Mouse (Mus musculus) kidney, embryonic 14.5 days (tissue): ENCODE data around the gene H2-DMa. TPM values are rescaled to one million over a fixed set of nuclear protein-coding genes. Genes with fewer than 3 reads are reported as not detected.
A peak's percentile ranks its signal among the peaks of the same experiment; 100 is the strongest.

ENCODE experiments used
- ATAC-seq: fragments of 200-750 bp; cut with Nextera tagmentation; 2 replicates; pipeline ENCODE4 v1.8.0; 2017; ENCODE audit warnings: moderate number of reproducible peaks, mild to moderate bottlenecking, moderate TSS enrichment, moderate library complexity; ENCODE audit not compliant: low FRiP score, low TSS enrichment
- H3K27ac ChIP-seq: fragments of 300-500 bp; sonication (generic); 2 replicates; pipeline ENCODE4 v1.5.1; 2014; ENCODE audit warnings: low read depth, mild to moderate bottlenecking, low read length, moderate library complexity, mixed read lengths
- H3K27me3 ChIP-seq: fragments of 300-500 bp; sonication (generic); 2 replicates; pipeline ENCODE4 v1.6.1; 2014; ENCODE audit warnings: mild to moderate bottlenecking, low read length; ENCODE audit not compliant: control insufficient read depth, insufficient read depth
- H3K36me3 ChIP-seq: fragments of 300-500 bp; sonication (generic); 2 replicates; pipeline ENCODE4 v1.6.1; 2014; ENCODE audit warnings: low read length, mixed read lengths; ENCODE audit not compliant: control insufficient read depth, insufficient read depth
- H3K4me1 ChIP-seq: fragments of 300-500 bp; sonication (generic); 2 replicates; pipeline ENCODE4 v1.6.1; 2014; ENCODE audit warnings: low read length, mixed read lengths; ENCODE audit not compliant: control insufficient read depth, insufficient read depth
- H3K4me2 ChIP-seq: fragments of 300-500 bp; sonication (generic); replicated peaks from 2 replicates; pipeline ENCODE4 v1.6.1; 2014; ENCODE audit warnings: low read depth, mild to moderate bottlenecking, low read length
- H3K4me3 ChIP-seq: fragments of 300-500 bp; sonication (generic); 2 replicates; pipeline ENCODE4 v1.5.1; 2014; ENCODE audit warnings: mild to moderate bottlenecking, low read length
- H3K9ac ChIP-seq: fragments of 300-500 bp; sonication (generic); 2 replicates; pipeline ENCODE4 v1.6.1; 2014; ENCODE audit warnings: low read depth, mild to moderate bottlenecking, low read length, moderate library complexity
- H3K9me3 ChIP-seq: fragments of 300-500 bp; sonication (generic); 2 replicates; pipeline ENCODE4 v1.6.1; 2016; ENCODE audit warnings: low read length; ENCODE audit not compliant: control insufficient read depth
- WGBS: fragments of 180-500 bp; shearing (Covaris S2); extraction: QIAGEN DNeasy Blood & Tissue Kit; methylation state at CpG from one replicate; pipeline ENCODE4 v1.1.7; 2014; 5-methylcytosine and 5-hydroxymethylcytosine counted together
- polyA plus RNA-seq: library from polyadenylated mRNA; unstranded; fragments of >200 nt; fragmentation: Nextera tagmentation; extraction: Ambion mirVana; gene quantifications from 2 replicates; pipeline ENCODE4 v1.2.1, GENCODE M21; 2014

The H2-DMa gene
- polyA plus RNA-seq, 1 experiment from 2014 or later = 19.3 TPM

- no peaks in the 10 kb centered on the region for H3K36me3 ChIP-seq
- H3K27ac ChIP-seq = no peak overlapping the region
- WGBS = 38% methylated on average over 1 of the region's 1 CpGs
- H3K9me3 ChIP-seq = peaks cover 11% of the 10 kb centered on the region
- no peak overlapping the region for H3K4me3 ChIP-seq
- no peaks in the 10 kb centered on the region for H3K27me3 ChIP-seq
- H3K4me2 ChIP-seq = no peak overlapping the region
- no peak overlapping the region for H3K9ac ChIP-seq
- H3K4me1 ChIP-seq = no peaks in the 10 kb centered on the region
- ATAC-seq = no peak
Observed at GRCm38 (mm10) chr17:34174075-34174474, 54.7 kb downstream of the H2-DMa start.

GRCm38 (mm10) chr17:34177179-34177578, 57.8 kb downstream of the H2-DMa start:
- H3K36me3 ChIP-seq = no peaks in the 10 kb centered on the region
- no peak overlapping the region for H3K27ac ChIP-seq
- H3K4me1 ChIP-seq = no peaks in the 10 kb centered on the region
- H3K9me3 ChIP-seq = peaks cover 11% of the 10 kb centered on the region
- 70% methylated on average over 4 of the region's 4 CpGs for WGBS
- no peak for ATAC-seq
- H3K4me2 ChIP-seq = no peak overlapping the region
- no peak overlapping the region for H3K9ac ChIP-seq
- H3K4me3 ChIP-seq = no peak overlapping the region
- H3K27me3 ChIP-seq = no peaks in the 10 kb centered on the region

- Histone ChIP-seq H3K4me1 (no peaks in the 10 kb centered on the region), H3K9ac (no peak overlapping the region), H3K9me3 (peaks cover 6% of the 10 kb centered on the region; the same call in 1 of the 2 replicates), H3K4me3 (no peak overlapping the region), H3K27me3 (0 out of 2 replicates have a peak, but pooled peaks cover 11% of the 10 kb centered on the region), H3K36me3 (no peaks in the 10 kb centered on the region), H3K27ac (no peak overlapping the region), H3K4me2 (no peak overlapping the region)
- no peak for ATAC-seq
- 65% methylated on average over 6 of the region's 6 CpGs for WGBS
Observed at GRCm38 (mm10) chr17:34179019-34179418, 59.7 kb downstream of the H2-DMa start.

- ATAC-seq = no peak
- no peak overlapping the region for H3K27ac ChIP-seq
- H3K9ac ChIP-seq = no peak overlapping the region
- 76% methylated on average over 13 of the region's 13 CpGs for WGBS
- H3K4me3 ChIP-seq = no peak overlapping the region
- H3K4me2 ChIP-seq = no peak overlapping the region
- H3K9me3 ChIP-seq = peaks cover 6% of the 10 kb centered on the region; the same call in 1 of the 2 replicates
- H3K36me3 ChIP-seq = no peaks in the 10 kb centered on the region
- peaks cover 12% of the 10 kb centered on the region; the same call in 1 of the 2 replicates for H3K27me3 ChIP-seq
- no peaks in the 10 kb centered on the region for H3K4me1 ChIP-seq
Observed at GRCm38 (mm10) chr17:34179913-34180859, 60.8 kb downstream of the H2-DMa start.

- WGBS = 70% methylated on average over 15 of the region's 15 CpGs
- Histone ChIP-seq H3K4me1 (no peaks in the 10 kb centered on the region), H3K4me2 (no peak overlapping the region), H3K9ac (no peak overlapping the region), H3K27ac (no peak overlapping the region), H3K27me3 (peaks cover 31% of the 10 kb centered on the region), H3K9me3 (no peaks in the 10 kb centered on the region), H3K36me3 (no peaks in the 10 kb centered on the region), H3K4me3 (no peak overlapping the region)
- ATAC-seq = no peak
Observed at GRCm38 (mm10) chr17:34183564-34184219, 64.4 kb downstream of the H2-DMa start.

- H3K4me3 ChIP-seq = no peak overlapping the region
- no peak overlapping the region for H3K27ac ChIP-seq
- no peaks in the 10 kb centered on the region for H3K9me3 ChIP-seq
- no peak for ATAC-seq
- H3K36me3 ChIP-seq = no peaks in the 10 kb centered on the region
- H3K4me1 ChIP-seq = no peaks in the 10 kb centered on the region
- no peak overlapping the region for H3K9ac ChIP-seq
- peaks cover 36% of the 10 kb centered on the region for H3K27me3 ChIP-seq
- H3K4me2 ChIP-seq = no peak overlapping the region
- WGBS = 85% methylated on average over 9 of the region's 9 CpGs
Observed at GRCm38 (mm10) chr17:34185526-34185925, 66.2 kb downstream of the H2-DMa start.

- peaks cover 36% of the 10 kb centered on the region for H3K27me3 ChIP-seq
- no peaks in the 10 kb centered on the region for H3K4me1 ChIP-seq
- H3K9me3 ChIP-seq = no peaks in the 10 kb centered on the region
- no peak overlapping the region for H3K27ac ChIP-seq
- no peaks in the 10 kb centered on the region for H3K36me3 ChIP-seq
- peak overlapping the region; percentile 42; the same call in 1 of the 2 replicates for H3K9ac ChIP-seq
- peak overlapping the region; percentile 52 for H3K4me3 ChIP-seq
- H3K4me2 ChIP-seq = peak overlapping the region; percentile 82
- peak; percentile 56 for ATAC-seq
- 4% methylated on average over 14 of the region's 14 CpGs for WGBS
Observed at GRCm38 (mm10) chr17:34186885-34187260, 67.5 kb downstream of the H2-DMa start.

GRCm38 (mm10) chr17:34187261-34187916, 68.0 kb downstream of the H2-DMa start, which contains the start of the genes Tap1 and Psmb9:
Gene Tap1, plus strand, starts transcription at chr17:34187553.
Gene Psmb9, minus strand, starts transcription at chr17:34187764.
- no peaks in the 10 kb centered on the region for H3K9me3 ChIP-seq
- ATAC-seq = peak; percentile 97
- peaks cover 41% of the 10 kb centered on the region for H3K27me3 ChIP-seq
- H3K4me1 ChIP-seq = no peaks in the 10 kb centered on the region
- H3K4me3 ChIP-seq = peak within 1 kb of the TSS; percentile 52
- peak within 1 kb of the TSS; percentile 61 for H3K9ac ChIP-seq
- WGBS = under 1% methylated on average over 46 of the region's 46 CpGs
- peak within 1 kb of the TSS; percentile 82 for H3K4me2 ChIP-seq
- H3K27ac ChIP-seq = no peak within 1 kb of the TSS
- H3K36me3 ChIP-seq = no peaks in the 10 kb centered on the region
